Mouse (Mus musculus): ENCODE measurements around the gene Prss50. TPM values are rescaled to one million over a fixed set of nuclear protein-coding genes. Genes with fewer than 3 reads are reported as not detected.
"Not testable (repeated sequence)": the region's sequence is repeated elsewhere in the genome, so short reads cannot be mapped to it uniquely, and the experiment has no call there.

Prss50 gene
- total RNA-seq (2012; rRNA removed), result 50.2 and 69.3 TPM in 2 replicates

DNA sequence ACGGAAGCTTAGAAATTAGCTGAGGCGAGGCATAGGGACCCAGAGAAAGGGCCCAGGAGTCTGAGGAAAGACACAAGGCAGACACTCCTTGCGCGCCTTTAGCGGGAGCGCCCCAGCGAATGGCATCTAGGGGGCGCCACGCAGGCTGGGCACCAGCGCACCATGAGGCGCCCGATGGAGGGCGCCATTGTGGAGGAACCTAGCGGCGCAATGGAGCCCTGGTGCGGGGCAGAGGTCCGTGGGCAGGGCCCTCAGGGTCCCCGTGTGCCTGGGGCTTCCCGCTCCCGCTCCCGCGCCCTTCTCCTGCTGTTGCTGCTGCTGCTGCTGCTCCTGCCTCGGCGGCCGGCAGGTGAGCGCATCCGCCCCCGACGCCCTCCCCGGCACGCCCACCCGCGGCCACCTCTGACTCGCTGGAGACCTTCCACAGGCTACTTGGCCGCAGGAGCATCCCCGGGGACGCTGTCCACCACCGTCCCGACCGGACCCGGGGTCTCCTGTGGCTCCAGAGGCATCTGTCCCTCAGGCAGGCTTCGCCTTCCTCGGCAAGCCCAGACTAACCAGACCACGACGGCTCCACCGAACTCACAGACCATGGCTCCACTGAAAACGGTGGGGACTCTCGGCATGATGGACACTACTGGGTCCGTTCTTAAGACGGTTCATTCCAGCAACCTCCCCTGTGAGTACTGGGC is at the start of gene Prss50:
Gene Prss50 (plus strand): TSS at position 187 of the 692 bp plus-strand sequence.
- TF ChIP-seq ZNF384 (IDR thresholded peaks at IDR 0.05; ENCODE audit: low read depth, low read length) (no peak), HCFC1 (IDR thresholded peaks at IDR 0.05; ENCODE audit: borderline replicate concordance, insufficient read depth, low read length) (peak; percentile 71; the same call in 1 of the 2 replicates)
- in situ Hi-C loops (cut with MboI; ENCODE audit: low sequenced_read_pairs in 2 of 2, unreplicated experiment in 2 of 2), result no loop called here
- H3K9me3 ChIP-seq (ENCODE audit: control insufficient read depth, insufficient read depth, low read depth, low read length), result no peaks in the 10 kb centered on the region
- H3K4me1 ChIP-seq (ENCODE audit: control insufficient read depth in 2 of 2, insufficient read depth in 2 of 2, low read length in 2 of 2, poor library complexity in 1 of 2), result peaks cover 5 to 18% of the 10 kb centered on the region in 2 experiments
- no peak within 1 kb of the TSS for H3K27ac ChIP-seq (ENCODE audit: insufficient read depth, low read depth, low read length, poor library complexity, severe bottlenecking)
- DNase-seq (ENCODE audit: low read depth, low spot score), result no peak
- peak within 1 kb of the TSS; percentile 73 for H3K9ac ChIP-seq (ENCODE audit: insufficient read depth, low read depth, low read length, poor library complexity, severe bottlenecking)
- H3K4me3 ChIP-seq (ENCODE audit: insufficient read depth in 1 of 2, low read depth in 1 of 2, low read length in 2 of 2, poor library complexity in 1 of 2, severe bottlenecking in 1 of 2), result peak within 1 kb of the TSS; percentile 76 to 83
- H3K36me3 ChIP-seq (ENCODE audit: control insufficient read depth, insufficient read depth, low read length, poor library complexity, severe bottlenecking), result no peaks in the 10 kb centered on the region

- Histone ChIP-seq H3K36me3 (ENCODE audit: control insufficient read depth, insufficient read depth, low read length, poor library complexity, severe bottlenecking) (no peaks in the 10 kb centered on the region), H3K4me3 (ENCODE audit: insufficient read depth in 1 of 2, low read depth in 1 of 2, low read length in 2 of 2, poor library complexity in 1 of 2, severe bottlenecking in 1 of 2) (no peak overlapping the region), H3K9ac (ENCODE audit: insufficient read depth, low read depth, low read length, poor library complexity, severe bottlenecking) (no peak overlapping the region), H3K9me3 (ENCODE audit: control insufficient read depth, insufficient read depth, low read depth, low read length) (no peaks in the 10 kb centered on the region), H3K4me1 (ENCODE audit: control insufficient read depth in 2 of 2, insufficient read depth in 2 of 2, low read length in 2 of 2, poor library complexity in 1 of 2) (peaks cover 0 to 5% of the 10 kb centered on the region in 2 experiments; a peak in 2 of 4 replicates), H3K27ac (ENCODE audit: insufficient read depth, low read depth, low read length, poor library complexity, severe bottlenecking) (no peak overlapping the region)
- TF ChIP-seq ZC3H11A (IDR thresholded peaks at IDR 0.05; ENCODE audit: borderline replicate concordance, low read depth, low read length), result no peak
- TF ChIP-seq CHD2 (IDR thresholded peaks at IDR 0.05; ENCODE audit: low read depth, low read length), result no peak
- TF ChIP-seq HCFC1 (IDR thresholded peaks at IDR 0.05; ENCODE audit: borderline replicate concordance, insufficient read depth, low read length), result no peak
- TF ChIP-seq ZNF384 (IDR thresholded peaks at IDR 0.05; ENCODE audit: low read depth, low read length), result no peak
- no peak for TF ChIP-seq MAFK (IDR thresholded peaks at IDR 0.05; ENCODE audit: insufficient read depth, low read depth, low read length)
- in situ Hi-C loops (cut with MboI; ENCODE audit: low sequenced_read_pairs in 2 of 2, unreplicated experiment in 2 of 2), result no loop called here
- DNase-seq (ENCODE audit: low read depth, low spot score), result no peak
Observed at GRCm38 (mm10) chr9:110810051-110810450, 47.7 kb upstream of the Prss50 start.

DNA sequence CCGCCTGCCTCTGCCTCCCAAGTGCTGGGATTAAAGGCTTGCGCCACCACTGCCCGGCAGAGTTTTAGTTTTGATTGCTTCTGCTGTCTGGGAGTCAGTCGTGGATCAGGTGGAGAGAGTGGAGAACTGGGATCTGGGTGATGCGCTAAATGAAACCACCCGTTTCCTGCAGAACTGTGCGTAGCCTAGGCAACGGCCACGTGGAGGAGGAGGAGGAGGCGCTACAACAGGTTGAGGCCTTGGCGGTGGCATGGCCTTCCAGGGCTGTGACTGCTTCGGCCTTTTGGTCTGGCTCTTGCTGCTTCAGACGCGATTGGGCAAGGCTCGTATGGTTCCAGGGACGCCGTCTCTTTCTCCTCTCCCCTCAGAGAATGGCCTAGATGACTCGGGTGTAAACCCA is 44.0 kb upstream of the Prss50 start, which contains the start of gene Prss44:
Gene Prss44 (plus strand): TSS at position 206 of the 400 bp plus-strand sequence.
- no peak within 1 kb of the TSS for H3K27ac ChIP-seq (ENCODE audit: insufficient read depth, low read depth, low read length, poor library complexity, severe bottlenecking)
- H3K36me3 ChIP-seq (ENCODE audit: control insufficient read depth, insufficient read depth, low read length, poor library complexity, severe bottlenecking), result no peaks in the 10 kb centered on the region
- 0 out of 2 replicates have a peak within 1 kb of the TSS, but pooled peaks have one; percentile 30 for H3K9ac ChIP-seq (ENCODE audit: insufficient read depth, low read depth, low read length, poor library complexity, severe bottlenecking)
- in situ Hi-C loops (cut with MboI; ENCODE audit: low sequenced_read_pairs in 2 of 2, unreplicated experiment in 2 of 2), result no loop called here
- DNase-seq (ENCODE audit: low read depth, low spot score), result no peak
- H3K4me1 ChIP-seq (ENCODE audit: control insufficient read depth in 2 of 2, insufficient read depth in 2 of 2, low read length in 2 of 2, poor library complexity in 1 of 2), result peaks cover 0 to 5% of the 10 kb centered on the region in 2 experiments; a peak in 2 of 4 replicates
- no peaks in the 10 kb centered on the region for H3K9me3 ChIP-seq (ENCODE audit: control insufficient read depth, insufficient read depth, low read depth, low read length)
- H3K4me3 ChIP-seq (ENCODE audit: insufficient read depth in 1 of 2, low read depth in 1 of 2, low read length in 2 of 2, poor library complexity in 1 of 2, severe bottlenecking in 1 of 2), result peak within 1 kb of the TSS; percentile 42 to 54; a peak in 3 of 4 replicates
- TF ChIP-seq CHD2 (IDR thresholded peaks at IDR 0.05; ENCODE audit: low read depth, low read length), result no peak
- no peak for TF ChIP-seq ZC3H11A (IDR thresholded peaks at IDR 0.05; ENCODE audit: borderline replicate concordance, low read depth, low read length)
- no peak for TF ChIP-seq MAFK (IDR thresholded peaks at IDR 0.05; ENCODE audit: insufficient read depth, low read depth, low read length)

GRCm38 (mm10) chr9:110820546-110820945 is 37.2 kb upstream of the Prss50 start:
- H3K36me3 ChIP-seq (ENCODE audit: control insufficient read depth, insufficient read depth, low read length, poor library complexity, severe bottlenecking); in situ Hi-C loops (cut with MboI; ENCODE audit: low sequenced_read_pairs in 2 of 2, unreplicated experiment in 2 of 2); H3K27ac ChIP-seq (ENCODE audit: insufficient read depth, low read depth, low read length, poor library complexity, severe bottlenecking); H3K9me3 ChIP-seq (ENCODE audit: control insufficient read depth, insufficient read depth, low read depth, low read length); H3K4me3 ChIP-seq (ENCODE audit: insufficient read depth in 1 of 2, low read depth in 1 of 2, low read length in 2 of 2, poor library complexity in 1 of 2, severe bottlenecking in 1 of 2); H3K4me1 ChIP-seq (ENCODE audit: control insufficient read depth in 2 of 2, insufficient read depth in 2 of 2, low read length in 2 of 2, poor library complexity in 1 of 2); DNase-seq (ENCODE audit: low read depth, low spot score); H3K9ac ChIP-seq (ENCODE audit: insufficient read depth, low read depth, low read length, poor library complexity, severe bottlenecking): not testable (repeated sequence)

- Histone ChIP-seq H3K9me3 (ENCODE audit: control insufficient read depth, insufficient read depth, low read depth, low read length) (no peaks in the 10 kb centered on the region), H3K9ac (ENCODE audit: insufficient read depth, low read depth, low read length, poor library complexity, severe bottlenecking) (no peak overlapping the region), H3K27ac (ENCODE audit: insufficient read depth, low read depth, low read length, poor library complexity, severe bottlenecking) (no peak overlapping the region), H3K36me3 (ENCODE audit: control insufficient read depth, insufficient read depth, low read length, poor library complexity, severe bottlenecking) (no peaks in the 10 kb centered on the region), H3K4me1 (ENCODE audit: control insufficient read depth in 2 of 2, insufficient read depth in 2 of 2, low read length in 2 of 2, poor library complexity in 1 of 2) (no peaks in the 10 kb centered on the region), H3K4me3 (ENCODE audit: insufficient read depth in 1 of 2, low read depth in 1 of 2, low read length in 2 of 2, poor library complexity in 1 of 2, severe bottlenecking in 1 of 2) (no peak overlapping the region)
- DNase-seq (ENCODE audit: low read depth, low spot score), result no peak
- TF ChIP-seq CHD2 (IDR thresholded peaks at IDR 0.05; ENCODE audit: low read depth, low read length), result no peak
- no peak for TF ChIP-seq MAFK (IDR thresholded peaks at IDR 0.05; ENCODE audit: insufficient read depth, low read depth, low read length)
- no peak for TF ChIP-seq ZC3H11A (IDR thresholded peaks at IDR 0.05; ENCODE audit: borderline replicate concordance, low read depth, low read length)
- no peak for TF ChIP-seq HCFC1 (IDR thresholded peaks at IDR 0.05; ENCODE audit: borderline replicate concordance, insufficient read depth, low read length)
- no peak for TF ChIP-seq ZNF384 (IDR thresholded peaks at IDR 0.05; ENCODE audit: low read depth, low read length)
- in situ Hi-C loops (cut with MboI; ENCODE audit: low sequenced_read_pairs in 2 of 2, unreplicated experiment in 2 of 2), result no loop called here
Observed at GRCm38 (mm10) chr9:110821436-110821835, 36.3 kb upstream of the Prss50 start.

Measured in ES-E14 (cell line).